Mouse (Mus musculus): ENCODE measurements around the gene Gpr3. TPM values are rescaled to one million over a fixed set of nuclear protein-coding genes. Genes with fewer than 3 reads are reported as not detected.

The Gpr3 gene
- polyA plus RNA-seq, 1 experiment from 2014 or later, result 0.62 TPM

DNA sequence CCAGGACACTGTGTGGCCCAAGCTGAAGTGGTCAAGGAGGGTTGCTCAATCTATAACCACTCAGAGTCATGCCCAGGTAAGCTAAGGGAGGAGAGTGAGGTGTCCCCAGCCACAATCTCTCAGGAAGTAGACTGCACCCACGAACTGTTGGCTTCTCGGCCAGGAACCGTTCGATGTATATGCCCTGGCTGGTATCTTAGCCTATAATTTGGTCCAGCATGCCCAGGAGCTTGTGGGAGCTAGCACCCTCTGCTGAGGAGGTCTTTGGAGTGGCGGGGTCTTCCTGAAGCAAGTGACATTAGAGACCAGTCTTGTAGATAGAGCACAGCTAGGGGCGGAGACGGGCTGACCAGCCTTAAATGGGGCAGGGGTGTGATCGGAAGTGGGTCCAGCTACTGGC is 9.4 kb upstream of the Gpr3 start:
- H3K36me3 ChIP-seq (ENCODE audit: control insufficient read depth, insufficient read depth, low read length), result no peaks in the 10 kb centered on the region
- no peak overlapping the region for H3K27ac ChIP-seq (ENCODE audit: low read depth, low read length)
- ATAC-seq (no peak), DNase-seq (ENCODE audit: low spot score) (no peak)
- no peak overlapping the region for H3K9ac ChIP-seq (ENCODE audit: low read length)
- no peak overlapping the region for H3K4me2 ChIP-seq (ENCODE audit: low read length)
- H3K4me1 ChIP-seq (ENCODE audit: control insufficient read depth, insufficient read depth, low read length), result 0 out of 2 replicates have a peak, but pooled peaks cover 4% of the 10 kb centered on the region
- no peak overlapping the region for H3K4me3 ChIP-seq (ENCODE audit: low read depth, low read length)
- 81% methylated on average over 8 of the region's 8 CpGs for WGBS
- no peaks in the 10 kb centered on the region for H3K9me3 ChIP-seq (replicated peaks; ENCODE audit: control insufficient read depth, low read length)
- H3K27me3 ChIP-seq (replicated peaks; ENCODE audit: control insufficient read depth, insufficient read depth, low read length), result peaks cover 17% of the 10 kb centered on the region

DNA sequence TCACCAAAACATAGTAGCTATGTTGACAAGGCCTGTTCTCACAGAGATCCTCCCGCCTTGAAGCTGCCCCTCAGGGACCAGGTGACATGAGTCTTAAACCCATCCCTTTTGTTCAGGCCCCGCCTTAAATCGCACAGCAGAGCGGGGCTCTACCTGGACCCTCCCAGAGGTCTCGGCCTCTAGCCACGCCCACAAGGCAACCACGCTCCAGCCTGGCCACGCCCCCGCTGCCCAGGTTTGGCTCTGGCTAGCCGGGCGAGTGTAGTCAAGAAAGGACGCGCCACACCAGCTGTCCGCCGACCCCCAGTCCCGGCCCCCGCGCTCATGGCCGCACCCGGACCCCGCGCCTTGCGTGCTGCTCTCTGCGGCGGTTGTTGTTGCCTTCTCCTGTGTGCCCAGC is 8.3 kb upstream of the Gpr3 start:
- H3K27ac ChIP-seq (ENCODE audit: low read depth, low read length), result no peak overlapping the region
- 2% methylated on average over 25 of the region's 25 CpGs for WGBS
- H3K9me3 ChIP-seq (replicated peaks; ENCODE audit: control insufficient read depth, low read length), result no peaks in the 10 kb centered on the region
- H3K4me2 ChIP-seq (ENCODE audit: low read length), result peak overlapping the region; percentile 46
- H3K36me3 ChIP-seq (ENCODE audit: control insufficient read depth, insufficient read depth, low read length), result no peaks in the 10 kb centered on the region
- DNase-seq (ENCODE audit: low spot score) (no peak), ATAC-seq (no peak)
- H3K27me3 ChIP-seq (replicated peaks; ENCODE audit: control insufficient read depth, insufficient read depth, low read length), result peaks cover 17% of the 10 kb centered on the region
- peak overlapping the region; percentile 13 for H3K4me3 ChIP-seq (ENCODE audit: low read depth, low read length)
- 0 out of 2 replicates have a peak, but pooled peaks cover 4% of the 10 kb centered on the region for H3K4me1 ChIP-seq (ENCODE audit: control insufficient read depth, insufficient read depth, low read length)
- no peak overlapping the region for H3K9ac ChIP-seq (ENCODE audit: low read length)

- no peak overlapping the region for H3K4me2 ChIP-seq (ENCODE audit: low read length)
- ATAC-seq (no peak), DNase-seq (ENCODE audit: low spot score) (no peak)
- peaks cover 20% of the 10 kb centered on the region for H3K27me3 ChIP-seq (replicated peaks; ENCODE audit: control insufficient read depth, insufficient read depth, low read length)
- no peaks in the 10 kb centered on the region for H3K9me3 ChIP-seq (replicated peaks; ENCODE audit: control insufficient read depth, low read length)
- H3K36me3 ChIP-seq (ENCODE audit: control insufficient read depth, insufficient read depth, low read length), result no peaks in the 10 kb centered on the region
- 93% methylated on average over 3 of the region's 3 CpGs for WGBS
- H3K27ac ChIP-seq (ENCODE audit: low read depth, low read length), result no peak overlapping the region
- 0 out of 2 replicates have a peak, but pooled peaks cover 4% of the 10 kb centered on the region for H3K4me1 ChIP-seq (ENCODE audit: control insufficient read depth, insufficient read depth, low read length)
- no peak overlapping the region for H3K9ac ChIP-seq (ENCODE audit: low read length)
- no peak overlapping the region for H3K4me3 ChIP-seq (ENCODE audit: low read depth, low read length)
These were observed 6.4 kb upstream of the Gpr3 start for GRCm38 (mm10) chr4:133218745-133219144.

GRCm38 (mm10) chr4:133217641-133218040 is 5.3 kb upstream of the Gpr3 start:
- H3K27ac ChIP-seq (ENCODE audit: low read depth, low read length), result no peak overlapping the region
- H3K9ac ChIP-seq (ENCODE audit: low read length), result no peak overlapping the region
- no peak overlapping the region for H3K4me3 ChIP-seq (ENCODE audit: low read depth, low read length)
- no peak overlapping the region for H3K4me2 ChIP-seq (ENCODE audit: low read length)
- ATAC-seq (no peak), DNase-seq (ENCODE audit: low spot score) (peak; percentile 81)
- peaks cover 11% of the 10 kb centered on the region for H3K4me1 ChIP-seq (ENCODE audit: control insufficient read depth, insufficient read depth, low read length)
- H3K9me3 ChIP-seq (replicated peaks; ENCODE audit: control insufficient read depth, low read length), result no peaks in the 10 kb centered on the region
- peaks cover 25% of the 10 kb centered on the region for H3K27me3 ChIP-seq (replicated peaks; ENCODE audit: control insufficient read depth, insufficient read depth, low read length)
- H3K36me3 ChIP-seq (ENCODE audit: control insufficient read depth, insufficient read depth, low read length), result no peaks in the 10 kb centered on the region
- WGBS, result 2% methylated on average over 5 of the region's 5 CpGs

DNA sequence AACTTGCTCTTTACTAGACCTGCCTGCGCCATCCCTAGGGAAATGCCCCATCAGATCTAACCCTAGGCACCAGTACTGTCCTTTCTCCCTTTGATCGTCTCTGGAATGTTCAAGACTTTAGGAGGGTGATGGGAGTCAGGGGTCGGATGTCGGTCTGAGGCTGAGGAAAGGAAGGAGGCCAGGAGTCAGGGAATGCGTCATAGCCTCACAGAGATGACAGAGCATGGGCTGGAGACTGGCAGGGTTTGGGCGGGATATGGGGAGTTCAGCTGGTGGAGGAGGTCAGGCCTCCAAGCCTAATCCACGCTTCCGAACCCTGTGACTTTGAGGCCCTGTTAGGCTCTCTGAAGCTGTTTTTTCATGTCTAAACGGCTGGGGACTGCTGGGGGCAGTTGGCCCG is 1.3 kb upstream of the Gpr3 start:
- Histone ChIP-seq H3K4me2 (ENCODE audit: low read length) (peak overlapping the region; percentile 94), H3K4me3 (ENCODE audit: low read depth, low read length) (no peak overlapping the region), H3K9ac (ENCODE audit: low read length) (no peak overlapping the region), H3K27me3 (replicated peaks; ENCODE audit: control insufficient read depth, insufficient read depth, low read length) (0 out of 2 replicates have a peak, but pooled peaks cover 8% of the 10 kb centered on the region), H3K36me3 (ENCODE audit: control insufficient read depth, insufficient read depth, low read length) (no peaks in the 10 kb centered on the region), H3K9me3 (replicated peaks; ENCODE audit: control insufficient read depth, low read length) (no peaks in the 10 kb centered on the region), H3K4me1 (ENCODE audit: control insufficient read depth, insufficient read depth, low read length) (peaks cover 13% of the 10 kb centered on the region), H3K27ac (ENCODE audit: low read depth, low read length) (no peak overlapping the region)
- 10% methylated on average over 10 of the region's 10 CpGs for WGBS
- DNase-seq (ENCODE audit: low spot score) (no peak), ATAC-seq (no peak)

DNA sequence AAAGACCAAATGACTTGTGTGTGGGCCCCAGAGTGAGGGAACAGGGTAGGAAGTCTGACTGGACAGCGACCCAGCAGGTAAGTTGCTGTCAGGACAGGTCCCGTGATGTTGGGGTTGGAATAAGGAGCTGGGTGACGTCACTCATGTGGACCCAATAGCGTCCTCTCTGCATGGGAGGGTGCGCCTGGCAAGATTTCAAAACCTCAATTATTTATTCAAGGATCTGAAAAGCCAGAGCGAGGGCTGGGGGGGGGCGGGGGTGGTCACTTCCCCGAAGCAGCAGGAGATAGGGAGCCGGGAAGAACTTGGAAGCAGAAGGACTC is 893 bp upstream of the Gpr3 start:
- H3K9ac ChIP-seq (ENCODE audit: low read length), result no peak overlapping the region
- no peaks in the 10 kb centered on the region for H3K36me3 ChIP-seq (ENCODE audit: control insufficient read depth, insufficient read depth, low read length)
- no peak overlapping the region for H3K27ac ChIP-seq (ENCODE audit: low read depth, low read length)
- H3K9me3 ChIP-seq (replicated peaks; ENCODE audit: control insufficient read depth, low read length), result no peaks in the 10 kb centered on the region
- peak; percentile 4; the same call in 1 of the 2 replicates for ATAC-seq
- 0 out of 2 replicates have a peak, but pooled peaks cover 8% of the 10 kb centered on the region for H3K27me3 ChIP-seq (replicated peaks; ENCODE audit: control insufficient read depth, insufficient read depth, low read length)
- DNase-seq (ENCODE audit: low spot score), result peak; percentile 46
- peak overlapping the region; percentile 60 for H3K4me3 ChIP-seq (ENCODE audit: low read depth, low read length)
- H3K4me1 ChIP-seq (ENCODE audit: control insufficient read depth, insufficient read depth, low read length), result peaks cover 13% of the 10 kb centered on the region
- H3K4me2 ChIP-seq (ENCODE audit: low read length), result peak overlapping the region; percentile 94
- 0% methylated on average over 9 of the region's 9 CpGs for WGBS

- Histone ChIP-seq H3K9me3 (replicated peaks; ENCODE audit: control insufficient read depth, low read length) (no peaks in the 10 kb centered on the region), H3K9ac (ENCODE audit: low read length) (peak overlapping the region; percentile 69), H3K27me3 (replicated peaks; ENCODE audit: control insufficient read depth, insufficient read depth, low read length) (peaks cover 8% of the 10 kb centered on the region; the same call in 1 of the 2 replicates), H3K4me3 (ENCODE audit: low read depth, low read length) (peak overlapping the region; percentile 60), H3K36me3 (ENCODE audit: control insufficient read depth, insufficient read depth, low read length) (no peaks in the 10 kb centered on the region), H3K4me1 (ENCODE audit: control insufficient read depth, insufficient read depth, low read length) (peaks cover 13% of the 10 kb centered on the region), H3K4me2 (ENCODE audit: low read length) (peak overlapping the region; percentile 94), H3K27ac (ENCODE audit: low read depth, low read length) (no peak overlapping the region)
- ATAC-seq (peak; percentile 90), DNase-seq (ENCODE audit: low spot score) (peak; percentile 85)
- WGBS, result 1% methylated on average over 44 of the region's 44 CpGs
These were observed 379 bp upstream of the Gpr3 start for GRCm38 (mm10) chr4:133212562-133213267.

GRCm38 (mm10) chr4:133210788-133211390 is 1.4 kb downstream of the Gpr3 start:
- no peak for DNase-seq (ENCODE audit: low spot score)
- WGBS, result 92% methylated on average over 19 of the region's 19 CpGs
- H3K4me1 ChIP-seq (ENCODE audit: control insufficient read depth, insufficient read depth, low read length), result peaks cover 13% of the 10 kb centered on the region
- H3K4me2 ChIP-seq (ENCODE audit: low read length), result no peak overlapping the region
- H3K9me3 ChIP-seq (replicated peaks; ENCODE audit: control insufficient read depth, low read length), result no peaks in the 10 kb centered on the region
- peaks cover 8% of the 10 kb centered on the region; the same call in 1 of the 2 replicates for H3K27me3 ChIP-seq (replicated peaks; ENCODE audit: control insufficient read depth, insufficient read depth, low read length)
- no peak overlapping the region for H3K9ac ChIP-seq (ENCODE audit: low read length)
- H3K27ac ChIP-seq (ENCODE audit: low read depth, low read length), result no peak overlapping the region
- H3K4me3 ChIP-seq (ENCODE audit: low read depth, low read length), result no peak overlapping the region
- H3K36me3 ChIP-seq (ENCODE audit: control insufficient read depth, insufficient read depth, low read length), result no peaks in the 10 kb centered on the region
- ATAC-seq, result no peak
